Comparison of ENCODE assay signal across 25 mouse cellular contexts in genomic region chr9:79784934-79785793, GRCm38 (mm10). TPM values are rescaled to one million over a fixed set of nuclear protein-coding genes. Genes with fewer than 3 reads are reported as not detected.
A peak's percentile ranks its signal among the peaks of the same experiment; 100 is the strongest.
DNase-seq lines count a peak whose midpoint lies in the region; ATAC-seq and TF ChIP-seq lines count a peak whose summit lies in the region.
"Had no signal": no experiment of that assay in that cellular context is flagged by ENCODE, and none has a peak within 500 bp of the region (broad histone marks: within the 10 kb centered on the region; RNA-seq: fewer than 3 reads in every experiment).

No protein-coding gene starts in this region.

- H3K9me3 ChIP-seq in liver, postnatal 0 days (ENCODE audit: low read length): no peaks in the 10 kb centered on the region
- no peaks in the 10 kb centered on the region for H3K9me3 ChIP-seq in liver, embryonic 11.5 days (ENCODE audit: control insufficient read depth, low read length)
- H3K9me3 ChIP-seq: embryonic facial prominence, embryonic 10.5 days; embryonic facial prominence, embryonic 15.5 days; forebrain, embryonic 12.5 days; heart, embryonic 10.5 days; heart, embryonic 15.5 days; hindbrain, embryonic 13.5 days; stomach, embryonic 15.5 days had no signal

- peak; percentile 19 for DNase-seq in heart, adult 11 months
- DNase-seq in heart, postnatal 36 days: no peak
- no peak for DNase-seq in liver, postnatal 0 days
- DNase-seq in liver, embryonic 11.5 days (ENCODE audit: low spot score): no peak
- no peak for DNase-seq in Muller cell, postnatal 12 days (ENCODE audit: inconsistent ontology term)
- DNase-seq: cerebellum, adult 18-20 months; cerebellum, postnatal 10 days; gastrocnemius, postnatal 10 days; kidney, adult 9 months; kidney, postnatal 10 days; lung, adult 18-20 months; lung, postnatal 10 days; right cerebral cortex, postnatal 25 days had no signal

- peaks cover 23% of the 10 kb centered on the region for H3K4me1 ChIP-seq in liver, postnatal 0 days (ENCODE audit: insufficient read depth)
- H3K4me1 ChIP-seq in liver, embryonic 11.5 days (replicated peaks; ENCODE audit: control insufficient read depth, insufficient read depth, low read length): no peaks in the 10 kb centered on the region
- H3K4me1 ChIP-seq: heart, embryonic 15.5 days; stomach, embryonic 15.5 days had no signal

- peak overlapping the region; percentile 71 for H3K27ac ChIP-seq in liver, postnatal 0 days (ENCODE audit: low read depth)
- H3K27ac ChIP-seq in liver, embryonic 11.5 days (ENCODE audit: low read depth, low read length): no peak overlapping the region
- H3K27ac ChIP-seq: embryonic facial prominence, embryonic 10.5 days; embryonic facial prominence, embryonic 15.5 days; forebrain, embryonic 12.5 days; heart, embryonic 10.5 days; heart, embryonic 15.5 days; hindbrain, embryonic 13.5 days; stomach, embryonic 15.5 days had no signal

- no peaks in the 10 kb centered on the region for H3K36me3 ChIP-seq in liver, postnatal 0 days (replicated peaks; ENCODE audit: insufficient read depth, low read length)
- no peaks in the 10 kb centered on the region for H3K36me3 ChIP-seq in liver, embryonic 11.5 days (ENCODE audit: control insufficient read depth, insufficient read depth, low read length)
- H3K36me3 ChIP-seq: embryonic facial prominence, embryonic 10.5 days; embryonic facial prominence, embryonic 15.5 days; forebrain, embryonic 12.5 days; heart, embryonic 10.5 days; heart, embryonic 15.5 days; hindbrain, embryonic 13.5 days; stomach, embryonic 15.5 days had no signal

- intact Hi-C loops in heart, postnatal 36 days (cut with DNase I): no loop called here

- WGBS in liver, postnatal 0 days (ENCODE audit: insufficient replicate concordance): 63% methylated on average over 2 of the region's 2 CpGs
- 86% methylated on average over 2 of the region's 2 CpGs for WGBS in liver, embryonic 11.5 days

- peak; percentile 80 for ATAC-seq in liver, postnatal 0 days
- ATAC-seq in liver, embryonic 11.5 days (replicated peaks; ENCODE audit: low FRiP score): no peak
- peak; percentile 62 for ATAC-seq in common myeloid progenitor, adult 5-6 weeks (replicated peaks; ENCODE audit: low read depth, poor library complexity, severe bottlenecking)
- ATAC-seq in megakaryocyte progenitor cell, adult 5-6 weeks (replicated peaks; ENCODE audit: poor library complexity): peak; percentile 70
- ATAC-seq: intestine, postnatal 0 days had no signal

- H3K9ac ChIP-seq in liver, postnatal 0 days (replicated peaks): no peak overlapping the region
- no peak overlapping the region for H3K9ac ChIP-seq in liver, embryonic 11.5 days (ENCODE audit: low read depth, low read length)
- H3K9ac ChIP-seq: embryonic facial prominence, embryonic 15.5 days; forebrain, embryonic 12.5 days; heart, embryonic 15.5 days; hindbrain, embryonic 13.5 days; stomach, embryonic 15.5 days had no signal

- no peak for TF ChIP-seq CTCF in liver, postnatal 0 days (IDR thresholded peaks at IDR 0.05; ENCODE audit: low read depth)

- TF ChIP-seq EP300 in liver, postnatal 0 days (IDR thresholded peaks at IDR 0.05; ENCODE audit: low read depth): no peak

- no peak overlapping the region for H3K4me3 ChIP-seq in liver, postnatal 0 days (ENCODE audit: low read depth, low read length)
- H3K4me3 ChIP-seq in liver, embryonic 11.5 days (ENCODE audit: low read depth, low read length): no peak overlapping the region
- H3K4me3 ChIP-seq: embryonic facial prominence, embryonic 10.5 days; embryonic facial prominence, embryonic 15.5 days; forebrain, embryonic 12.5 days; heart, embryonic 10.5 days; heart, embryonic 15.5 days; hindbrain, embryonic 13.5 days; myocyte; stomach, embryonic 15.5 days had no signal

- H3K4me2 ChIP-seq in liver, postnatal 0 days (ENCODE audit: low read depth, low read length): peak overlapping the region; percentile 51
- no peak overlapping the region for H3K4me2 ChIP-seq in liver, embryonic 11.5 days
- H3K4me2 ChIP-seq: embryonic facial prominence, embryonic 15.5 days; forebrain, embryonic 12.5 days; heart, embryonic 15.5 days; hindbrain, embryonic 13.5 days; midbrain, embryonic 11.5 days; stomach, embryonic 15.5 days had no signal

- no peaks in the 10 kb centered on the region for H3K27me3 ChIP-seq in liver, postnatal 0 days (ENCODE audit: insufficient read depth, low read length)
- H3K27me3 ChIP-seq in liver, embryonic 11.5 days (replicated peaks; ENCODE audit: control insufficient read depth, insufficient read depth, low read length): no peaks in the 10 kb centered on the region
- H3K27me3 ChIP-seq: embryonic facial prominence, embryonic 15.5 days; forebrain, embryonic 12.5 days; heart, embryonic 15.5 days; hindbrain, embryonic 13.5 days; stomach, embryonic 15.5 days had no signal

RNA-seq across cellular contexts. Expression of gene Tmem30a, which starts 8.1 kb away (rescaled TPM):
- 10 to 100 TPM; 58.8 to 62.6 TPM for total RNA-seq in heart, postnatal 36 days (2021)
- 59.7 and 67.5 TPM in 2 replicates for polyA plus RNA-seq in liver, postnatal 0 days (2015; fragmentation: Nextera tagmentation; extraction: Ambion mirVana)
- 46.9 and 51.5 TPM in 2 replicates for polyA plus RNA-seq in liver, embryonic 11.5 days (2014; fragmentation: Nextera tagmentation; extraction: Ambion mirVana)
- 75.4 and 86.1 TPM in 2 replicates for total RNA-seq in common myeloid progenitor, adult 5-6 weeks (2017)
- total RNA-seq in megakaryocyte progenitor cell, adult 5-6 weeks (2015): 77.2 and 89.3 TPM in 2 replicates
- total RNA-seq in megakaryocyte progenitor cell, adult 5-6 weeks (2017): 78.9 and 95.5 TPM in 2 replicates

RNA-seq across cellular contexts. Expression of gene Cox7a2, which starts 25.5 kb away (rescaled TPM):
- total RNA-seq in heart, postnatal 36 days (2021): 1,000 to 10,000 TPM; 1,024 to 1,052 TPM
- 756 and 780 TPM in 2 replicates for polyA plus RNA-seq in liver, postnatal 0 days (2015; fragmentation: Nextera tagmentation; extraction: Ambion mirVana)
- 708 and 720 TPM in 2 replicates for polyA plus RNA-seq in liver, embryonic 11.5 days (2014; fragmentation: Nextera tagmentation; extraction: Ambion mirVana)
- total RNA-seq in common myeloid progenitor, adult 5-6 weeks (2017): 99.8 and 129 TPM in 2 replicates
- total RNA-seq in megakaryocyte progenitor cell, adult 5-6 weeks (2015): 482 and 517 TPM in 2 replicates
- 92.4 and 175 TPM in 2 replicates for total RNA-seq in megakaryocyte progenitor cell, adult 5-6 weeks (2017)
